Comparison of ENCODE assay signal across 15 mouse cellular contexts in genomic region chr3:105697148-105697441, GRCm38 (mm10). TPM values are rescaled to one million over a fixed set of nuclear protein-coding genes. Genes with fewer than 3 reads are reported as not detected.
DNase-seq lines count a peak whose midpoint lies in the region; ATAC-seq and TF ChIP-seq lines count a peak whose summit lies in the region.
"Had no signal": no experiment of that assay in that cellular context is flagged by ENCODE, and none has a peak within 500 bp of the region (broad histone marks: within the 10 kb centered on the region; RNA-seq: fewer than 3 reads in every experiment).

No protein-coding gene starts in this region.

- peak overlapping the region; percentile 82 for H3K27ac ChIP-seq in gastrocnemius, adult 2 months
- no peak overlapping the region for H3K27ac ChIP-seq in kidney, embryonic 16.5 days (ENCODE audit: low read length)
- H3K27ac ChIP-seq in hindbrain, embryonic 15.5 days (replicated peaks), result no peak overlapping the region
- H3K27ac ChIP-seq: embryonic facial prominence, embryonic 12.5 days; kidney, postnatal 0 days; limb, embryonic 12.5 days; lung, embryonic 15.5 days; neural tube, embryonic 13.5 days had no signal

- no peak overlapping the region for H3K4me2 ChIP-seq in kidney, embryonic 16.5 days (replicated peaks; ENCODE audit: low read depth, low read length)
- no peak overlapping the region for H3K4me2 ChIP-seq in hindbrain, embryonic 15.5 days
- H3K4me2 ChIP-seq: embryonic facial prominence, embryonic 12.5 days; limb, embryonic 12.5 days; liver, embryonic 13.5 days; lung, embryonic 15.5 days; neural tube, embryonic 13.5 days had no signal

- WGBS in kidney, embryonic 16.5 days, result 54% methylated on average over 5 of the region's 5 CpGs
- 52% methylated on average over 5 of the region's 5 CpGs for WGBS in hindbrain, embryonic 15.5 days

- no peak for TF ChIP-seq POLR2A in brain, embryonic 14.5 days (IDR thresholded peaks at IDR 0.05; ENCODE audit: borderline replicate concordance, extremely low read depth, insufficient read depth, insufficient read length, poor library complexity, severe bottlenecking)

- 0 out of 2 replicates have a peak, but pooled peaks have one; percentile 47 for ATAC-seq in kidney, embryonic 16.5 days (ENCODE audit: low FRiP score, low TSS enrichment)
- peak; percentile 49; the same call in 1 of the 2 replicates for ATAC-seq in hindbrain, embryonic 15.5 days (ENCODE audit: low FRiP score, low read depth)
- ATAC-seq: activated CD4-positive, CD25-positive, alpha-beta regulatory T cell, adult 4 months; intestine, embryonic 16.5 days had no signal

- H3K4me1 ChIP-seq in kidney, embryonic 16.5 days (ENCODE audit: insufficient read depth, low read length), result peaks cover 10% of the 10 kb centered on the region; the same call in 1 of the 2 replicates
- H3K4me1 ChIP-seq in hindbrain, embryonic 15.5 days (replicated peaks), result peaks cover 26% of the 10 kb centered on the region
- H3K4me1 ChIP-seq: limb, embryonic 12.5 days had no signal

- no peak for TF ChIP-seq CTCF in gastrocnemius, adult 2 months (IDR thresholded peaks at IDR 0.05)
- TF ChIP-seq CTCF in brain, embryonic 14.5 days (IDR thresholded peaks at IDR 0.05; ENCODE audit: borderline replicate concordance, extremely low read depth, insufficient read depth, insufficient read length), result no peak

- H3K9ac ChIP-seq in kidney, embryonic 16.5 days (replicated peaks; ENCODE audit: low read length), result no peak overlapping the region
- no peak overlapping the region for H3K9ac ChIP-seq in hindbrain, embryonic 15.5 days
- H3K9ac ChIP-seq: embryonic facial prominence, embryonic 12.5 days; limb, embryonic 12.5 days; liver, embryonic 13.5 days; lung, embryonic 15.5 days; neural tube, embryonic 13.5 days had no signal

- H3K27me3 ChIP-seq in kidney, embryonic 16.5 days (ENCODE audit: insufficient read depth, low read length), result 0 out of 2 replicates have a peak, but pooled peaks cover 3% of the 10 kb centered on the region
- H3K27me3 ChIP-seq in hindbrain, embryonic 15.5 days, result peaks cover 11% of the 10 kb centered on the region; the same call in 1 of the 2 replicates

- H3K4me3 ChIP-seq in gastrocnemius, adult 2 months, result no peak overlapping the region
- H3K4me3 ChIP-seq in kidney, embryonic 16.5 days (ENCODE audit: low read length), result no peak overlapping the region
- H3K4me3 ChIP-seq in hindbrain, embryonic 15.5 days, result no peak overlapping the region
- H3K4me3 ChIP-seq: embryonic facial prominence, embryonic 12.5 days; limb, embryonic 12.5 days; liver, embryonic 13.5 days; lung, embryonic 15.5 days; neural tube, embryonic 13.5 days had no signal

- H3K36me3 ChIP-seq in kidney, embryonic 16.5 days (ENCODE audit: insufficient read depth, low read length), result no peaks in the 10 kb centered on the region
- H3K36me3 ChIP-seq in hindbrain, embryonic 15.5 days, result no peaks in the 10 kb centered on the region
- H3K36me3 ChIP-seq: embryonic facial prominence, embryonic 12.5 days; limb, embryonic 12.5 days; liver, embryonic 13.5 days; lung, embryonic 15.5 days; neural tube, embryonic 13.5 days had no signal

- no peaks in the 10 kb centered on the region for H3K9me3 ChIP-seq in kidney, embryonic 16.5 days (ENCODE audit: low read length)
- H3K9me3 ChIP-seq in hindbrain, embryonic 15.5 days, result no peaks in the 10 kb centered on the region
- H3K9me3 ChIP-seq: embryonic facial prominence, embryonic 12.5 days; limb, embryonic 12.5 days; liver, embryonic 13.5 days; lung, embryonic 15.5 days; neural tube, embryonic 13.5 days had no signal

- DNase-seq in gastrocnemius, adult 2 months, result no peak
- DNase-seq in gastrocnemius, adult 8-10 months (ENCODE audit: low spot score in 2 of 2), result no peak
- no peak for DNase-seq in kidney, adult 11 months
- peak; percentile 52 for DNase-seq in brain, embryonic 14.5 days (ENCODE audit: low read depth)
- DNase-seq in urinary bladder, postnatal 4 days (ENCODE audit: low spot score in 2 of 2), result no peak
- DNase-seq: liver, embryonic 13.5 days had no signal

- intact Hi-C loops in gastrocnemius, adult 2 months (cut with DNase I), result no loop called here

RNA-seq across cellular contexts. Expression of gene Inka2, which starts 7.3 kb away (rescaled TPM):
- total RNA-seq in gastrocnemius, adult 2 months (2021), result 1 to 10 TPM; 2.9 to 4.5 TPM
- 1 to 10 TPM; 2.5 to 4.4 (median 3.1) TPM for total RNA-seq in gastrocnemius, adult 8-10 months (2022)
- 1.3 and 1.5 TPM in 2 replicates for polyA plus RNA-seq in kidney, embryonic 16.5 days (2015; fragmentation: Nextera tagmentation; extraction: Ambion mirVana)
- 3.6 and 7.4 TPM in 2 replicates for polyA plus RNA-seq in brain, embryonic 14.5 days (2012; rRNA removed)
- polyA plus RNA-seq in hindbrain, embryonic 15.5 days (2015; fragmentation: Nextera tagmentation; extraction: Ambion mirVana), result 11.6 and 11.8 TPM in 2 replicates

RNA-seq across cellular contexts. Expression of gene Ddx20, which starts 9.7 kb away (rescaled TPM):
- total RNA-seq in gastrocnemius, adult 2 months (2021), result 10 to 100 TPM; 10.7 to 10.9 TPM
- 10 to 100 TPM in 3 of 4 experiments, 1 to 10 TPM in 1; 8.9 to 13.5 (median 11.1) TPM for total RNA-seq in gastrocnemius, adult 8-10 months (2022)
- polyA plus RNA-seq in kidney, embryonic 16.5 days (2015; fragmentation: Nextera tagmentation; extraction: Ambion mirVana), result 37.9 and 39.3 TPM in 2 replicates
- polyA plus RNA-seq in brain, embryonic 14.5 days (2012; rRNA removed), result 19.5 and 19.9 TPM in 2 replicates
- polyA plus RNA-seq in hindbrain, embryonic 15.5 days (2015; fragmentation: Nextera tagmentation; extraction: Ambion mirVana), result 23.0 and 23.8 TPM in 2 replicates
